Mouse (Mus musculus) midbrain, embryonic 14.5 days (tissue): ENCODE data around the gene Wdr78. TPM values are rescaled to one million over a fixed set of nuclear protein-coding genes. Genes with fewer than 3 reads are reported as not detected.

Source experiments
- ATAC-seq: fragments of 200-750 bp; cut with Nextera tagmentation; 2 replicates; pipeline ENCODE4 v1.8.0; 2017; ENCODE audit warnings: moderate number of reproducible peaks, moderate library complexity; ENCODE audit not compliant: low FRiP score, low TSS enrichment
- DNase-seq: peaks from one replicate; pipeline ENCODE4 v3.0.0-alpha.2; 2015
- H3K27ac ChIP-seq: fragments of 300-500 bp; sonication (generic); replicated peaks from 2 replicates; pipeline ENCODE4 v1.5.1; 2014; ENCODE audit warnings: mild to moderate bottlenecking, low read depth, low read length, moderate library complexity
- H3K27me3 ChIP-seq: fragments of 300-500 bp; sonication (generic); 2 replicates; pipeline ENCODE4 v1.6.1; 2014; ENCODE audit warnings: low read length, control low read depth, mixed read lengths; ENCODE audit not compliant: control insufficient read depth, insufficient read depth
- H3K36me3 ChIP-seq: fragments of 300-500 bp; sonication (generic); 2 replicates; pipeline ENCODE4 v1.6.1; 2014; ENCODE audit warnings: low read length, control low read depth; ENCODE audit not compliant: control insufficient read depth, insufficient read depth
- H3K4me1 ChIP-seq: fragments of 300-500 bp; sonication (generic); 2 replicates; pipeline ENCODE4 v1.6.1; 2014; ENCODE audit warnings: mild to moderate bottlenecking, antibody characterized with exemption, low read length, control low read depth; ENCODE audit not compliant: control insufficient read depth, insufficient read depth
- H3K4me2 ChIP-seq: fragments of 300-500 bp; sonication (generic); 2 replicates; pipeline ENCODE4 v1.6.1; 2014; ENCODE audit warnings: mild to moderate bottlenecking, low read length, moderate library complexity
- H3K4me3 ChIP-seq: fragments of 300-500 bp; sonication (generic); replicated peaks from 2 replicates; pipeline ENCODE4 v1.5.1; 2014; ENCODE audit warnings: low read depth, low read length
- H3K9ac ChIP-seq: fragments of 300-500 bp; sonication (generic); replicated peaks from 2 replicates; pipeline ENCODE4 v1.6.1; 2014; ENCODE audit warnings: mild to moderate bottlenecking, low read length, moderate library complexity
- H3K9me3 ChIP-seq: fragments of 300-500 bp; sonication (generic); 2 replicates; pipeline ENCODE4 v1.6.1; 2016; ENCODE audit warnings: low read length, control low read depth, mixed read lengths; ENCODE audit not compliant: control insufficient read depth
- WGBS: fragments of 180-500 bp; shearing (Covaris S2); extraction: QIAGEN DNeasy Blood & Tissue Kit; methylation state at CpG from one replicate; pipeline ENCODE4 v1.1.7; 2014; 5-methylcytosine and 5-hydroxymethylcytosine counted together
- polyA plus RNA-seq: library from polyadenylated mRNA; unstranded; fragments of >200 nt; fragmentation: Nextera tagmentation; extraction: Ambion mirVana; gene quantifications from 2 replicates; pipeline ENCODE4 v1.2.1, GENCODE M21; 2014

Gene Wdr78
- polyA plus RNA-seq = 4.0 and 5.3 TPM in 2 replicates

DNA sequence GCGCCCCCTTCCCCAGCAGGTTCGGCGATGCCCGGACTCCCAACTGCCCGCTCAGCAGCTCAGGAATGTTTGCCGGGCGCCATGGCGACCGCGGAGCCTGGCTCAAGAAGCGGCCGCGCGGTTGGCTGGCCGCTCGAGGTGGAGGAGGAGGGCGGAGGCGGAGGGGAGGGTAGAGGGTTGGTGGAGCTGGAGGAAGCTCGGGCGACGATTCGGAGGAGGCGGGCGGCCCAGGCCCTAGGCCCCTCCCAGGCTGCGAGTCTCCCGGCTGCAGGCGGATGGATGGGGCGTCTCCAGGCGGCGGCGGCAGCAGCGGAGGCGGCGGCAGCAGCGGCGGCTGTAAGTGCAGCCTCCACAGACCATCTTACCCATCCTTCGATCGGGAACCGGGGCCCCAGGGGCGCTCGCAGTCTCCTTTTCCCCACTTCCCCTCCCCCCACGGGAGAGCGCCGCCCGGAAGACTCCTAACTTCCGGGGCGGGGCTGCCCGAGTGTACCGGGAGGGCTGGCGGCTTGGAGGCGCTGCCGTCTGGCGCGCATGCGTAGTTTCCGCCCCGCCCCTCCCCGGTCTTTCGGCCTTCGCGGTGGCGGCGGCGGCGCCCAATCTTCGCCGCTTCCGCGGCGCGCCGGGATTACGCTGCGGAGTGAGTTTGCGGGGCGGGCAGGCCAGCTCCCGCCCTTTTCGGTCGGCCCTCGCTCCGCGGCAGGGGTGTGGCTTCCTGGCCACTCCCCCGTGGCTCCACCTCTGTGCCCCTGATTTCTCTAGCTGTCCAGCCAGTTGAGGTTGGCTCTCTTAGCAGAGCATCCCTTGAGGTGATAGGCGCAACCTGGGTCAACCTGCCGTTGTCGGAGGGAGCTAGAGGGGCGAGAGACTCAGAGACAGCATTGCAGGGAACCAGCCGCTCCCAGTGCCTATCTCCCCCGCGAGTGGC lies at the start of gene Wdr78, which contains the start of gene Mier1:
TSS of gene Wdr78 (minus strand) at position 372 of the 928 bp plus-strand sequence.
TSS of gene Mier1 (plus strand) at position 207 of the 928 bp plus-strand sequence.
- H3K27me3 ChIP-seq = no peaks in the 10 kb centered on the region
- ATAC-seq = peak; percentile 99
- peak within 1 kb of the TSS; percentile 72 for H3K9ac ChIP-seq
- under 1% methylated on average over 90 of the region's 90 CpGs for WGBS
- H3K36me3 ChIP-seq = peaks cover 7% of the 10 kb centered on the region
- peak within 1 kb of the TSS; percentile 68 for H3K4me3 ChIP-seq
- H3K9me3 ChIP-seq = no peaks in the 10 kb centered on the region
- peak within 1 kb of the TSS; percentile 99 for H3K27ac ChIP-seq
- peaks cover 21% of the 10 kb centered on the region for H3K4me1 ChIP-seq
- H3K4me2 ChIP-seq = peak within 1 kb of the TSS; percentile 78
- DNase-seq = peak; percentile 98

DNA sequence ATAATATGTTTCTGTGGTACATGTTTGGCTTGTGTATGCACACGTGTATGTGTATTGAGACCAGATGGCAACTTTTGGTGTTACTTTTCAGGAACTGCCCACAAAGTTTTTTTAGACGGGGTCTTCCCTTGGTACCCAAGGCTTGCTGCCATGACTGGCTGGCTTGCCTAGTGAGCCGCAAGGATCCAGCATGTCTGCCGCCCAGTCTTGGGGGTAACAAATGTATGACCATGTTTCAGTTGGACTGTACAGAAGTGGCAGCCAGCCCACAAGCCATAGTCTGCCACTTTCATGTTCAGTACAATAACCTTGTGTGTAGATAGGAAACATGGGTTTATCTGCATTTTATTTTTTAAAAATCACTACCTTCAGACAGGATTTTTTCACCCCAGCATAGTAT lies 44.4 kb upstream of the Wdr78 start:
- no peaks in the 10 kb centered on the region for H3K9me3 ChIP-seq
- no peak overlapping the region for H3K4me2 ChIP-seq
- WGBS = 97% methylated on average over 4 of the region's 4 CpGs
- H3K9ac ChIP-seq = no peak overlapping the region
- DNase-seq = no peak
- ATAC-seq = no peak
- no peak overlapping the region for H3K27ac ChIP-seq
- no peaks in the 10 kb centered on the region for H3K4me1 ChIP-seq
- no peak overlapping the region for H3K4me3 ChIP-seq
- H3K27me3 ChIP-seq = no peaks in the 10 kb centered on the region
- peaks cover 68% of the 10 kb centered on the region for H3K36me3 ChIP-seq

- no peaks in the 10 kb centered on the region for H3K27me3 ChIP-seq
- H3K9ac ChIP-seq = no peak overlapping the region
- H3K9me3 ChIP-seq = no peaks in the 10 kb centered on the region
- H3K27ac ChIP-seq = no peak overlapping the region
- H3K4me2 ChIP-seq = no peak overlapping the region
- no peak overlapping the region for H3K4me3 ChIP-seq
- peaks cover 67% of the 10 kb centered on the region for H3K36me3 ChIP-seq
- DNase-seq (no peak), ATAC-seq (no peak)
- no peaks in the 10 kb centered on the region for H3K4me1 ChIP-seq
- whole genome bisulfite sequencing = 90% methylated on average over 5 of the region's 5 CpGs
Observed at GRCm38 (mm10) chr4:103151946-103152345, 37.6 kb upstream of the Wdr78 start.

DNA sequence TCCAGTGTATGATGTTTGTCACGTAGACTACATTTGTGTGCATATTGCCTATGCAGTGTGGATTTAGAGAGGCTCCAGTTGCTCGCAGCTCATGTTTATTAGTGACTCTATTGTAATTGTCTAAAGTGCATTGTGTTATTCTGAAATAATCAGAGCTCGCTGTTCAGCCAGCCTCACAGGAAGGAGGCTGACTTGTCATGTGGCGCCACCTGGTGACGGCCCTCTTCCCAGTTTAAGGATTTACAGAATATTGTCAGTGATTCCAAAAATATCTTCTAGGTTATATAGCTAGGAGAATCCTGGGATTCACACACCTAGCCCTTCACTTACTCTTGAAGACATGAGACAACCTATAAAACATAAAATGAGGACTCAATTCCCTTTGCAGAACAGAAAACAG lies 32.0 kb upstream of the Wdr78 start:
- ATAC-seq = no peak
- Histone ChIP-seq H3K4me1 (no peaks in the 10 kb centered on the region), H3K4me3 (no peak overlapping the region), H3K27me3 (no peaks in the 10 kb centered on the region), H3K36me3 (peaks cover 64% of the 10 kb centered on the region), H3K4me2 (no peak overlapping the region), H3K9me3 (no peaks in the 10 kb centered on the region), H3K27ac (no peak overlapping the region), H3K9ac (no peak overlapping the region)
- whole genome bisulfite sequencing = 35% methylated on average over 5 of the region's 5 CpGs
- DNase-seq = peak; percentile 91

GRCm38 (mm10) chr4:103136946-103137345 lies 22.6 kb upstream of the Wdr78 start:
- Histone ChIP-seq H3K4me2 (no peak overlapping the region), H3K9me3 (no peaks in the 10 kb centered on the region), H3K36me3 (peaks cover 33% of the 10 kb centered on the region), H3K27ac (no peak overlapping the region), H3K4me3 (no peak overlapping the region), H3K27me3 (no peaks in the 10 kb centered on the region), H3K4me1 (no peaks in the 10 kb centered on the region), H3K9ac (no peak overlapping the region)
- no peak for DNase-seq
- WGBS = 88% methylated on average over 1 of the region's 1 CpGs
- no peak for ATAC-seq

GRCm38 (mm10) chr4:103126533-103126932 lies 12.2 kb upstream of the Wdr78 start:
- H3K9ac ChIP-seq = no peak overlapping the region
- H3K27ac ChIP-seq = no peak overlapping the region
- no peak overlapping the region for H3K4me2 ChIP-seq
- H3K4me1 ChIP-seq = no peaks in the 10 kb centered on the region
- ATAC-seq = no peak
- 93% methylated on average over 4 of the region's 4 CpGs for WGBS
- H3K4me3 ChIP-seq = no peak overlapping the region
- peaks cover 3% of the 10 kb centered on the region; the same call in 1 of the 2 replicates for H3K36me3 ChIP-seq
- DNase-seq = no peak
- H3K9me3 ChIP-seq = no peaks in the 10 kb centered on the region
- H3K27me3 ChIP-seq = no peaks in the 10 kb centered on the region

DNA sequence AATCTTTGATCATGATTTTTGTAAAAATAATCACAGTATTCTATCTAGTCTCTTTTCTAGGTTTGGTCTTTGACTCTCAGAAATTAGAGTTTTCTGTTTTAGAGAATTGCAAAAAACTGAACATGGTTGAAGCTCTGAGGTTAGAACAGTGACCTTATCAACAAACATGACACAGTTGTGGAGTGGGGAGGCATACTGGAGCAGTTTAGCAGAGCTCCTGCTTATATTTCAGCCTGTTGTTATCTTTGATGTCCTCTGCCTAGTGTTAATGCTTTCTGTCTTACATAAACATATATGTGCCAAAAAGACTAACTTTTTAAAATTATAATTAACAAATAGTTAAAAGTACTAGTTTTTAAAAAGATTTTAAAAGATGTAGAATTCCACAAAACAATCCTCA lies 9.3 kb upstream of the Wdr78 start:
- Histone ChIP-seq H3K4me1 (peaks cover 10% of the 10 kb centered on the region), H3K27ac (no peak overlapping the region), H3K4me2 (no peak overlapping the region), H3K9ac (no peak overlapping the region), H3K36me3 (no peaks in the 10 kb centered on the region), H3K9me3 (no peaks in the 10 kb centered on the region), H3K27me3 (no peaks in the 10 kb centered on the region), H3K4me3 (no peak overlapping the region)
- DNase-seq = no peak
- ATAC-seq = no peak

- Histone ChIP-seq H3K36me3 (no peaks in the 10 kb centered on the region), H3K4me3 (no peak overlapping the region), H3K9ac (no peak overlapping the region), H3K27me3 (no peaks in the 10 kb centered on the region), H3K4me2 (no peak overlapping the region), H3K9me3 (no peaks in the 10 kb centered on the region), H3K27ac (no peak overlapping the region), H3K4me1 (peaks cover 10% of the 10 kb centered on the region)
- ATAC-seq = no peak
- DNase-seq = no peak
- 78% methylated on average over 2 of the region's 2 CpGs for WGBS
Observed at GRCm38 (mm10) chr4:103123086-103123485, 8.7 kb upstream of the Wdr78 start.
